Mouse (Mus musculus) liver, adult 2 months (tissue): ENCODE data around the gene Jade1. TPM values are rescaled to one million over a fixed set of nuclear protein-coding genes. Genes with fewer than 3 reads are reported as not detected.

Experiments used
- DNase-seq: peaks from one replicate; pipeline ENCODE4 v3.0.0-alpha.2; 2011; ENCODE audit warnings: low read depth, low spot score; ENCODE audit errors: extremely low read depth
- H3K27ac ChIP-seq: fragments of 200-500 bp; replicated peaks from 2 replicates; pipeline ENCODE4 v1.5.1; 2012; ENCODE audit warnings: low read depth, mild to moderate bottlenecking, control low read depth, inconsistent platforms, low read length; ENCODE audit not compliant: insufficient read depth
- H3K27me3 ChIP-seq: fragments of 200-500 bp; 2 replicates; pipeline ENCODE4 v1.6.1; 2012; ENCODE audit warnings: mild to moderate bottlenecking, moderate library complexity, low read length, inconsistent platforms; ENCODE audit not compliant: control insufficient read depth, insufficient read depth
- H3K36me3 ChIP-seq: fragments of 200-500 bp; 2 replicates; pipeline ENCODE4 v1.6.1; 2012; ENCODE audit warnings: low read length, inconsistent platforms; ENCODE audit not compliant: control insufficient read depth, insufficient read depth
- H3K4me1 ChIP-seq: fragments of 200-500 bp; 2 replicates; pipeline ENCODE4 v1.6.1; 2011; ENCODE audit warnings: low read length; ENCODE audit not compliant: control insufficient read depth, insufficient read depth
- H3K4me3 ChIP-seq: fragments of 200-500 bp; 2 replicates; pipeline ENCODE4 v1.5.1; 2011; ENCODE audit warnings: low read depth, mild to moderate bottlenecking, control low read depth, low read length, moderate library complexity; ENCODE audit not compliant: insufficient read depth
- H3K79me2 ChIP-seq: fragments of 200-500 bp; 2 replicates; pipeline ENCODE4 v1.6.1; 2012; ENCODE audit warnings: inconsistent platforms, mild to moderate bottlenecking, low read length, moderate library complexity; ENCODE audit not compliant: control insufficient read depth, insufficient read depth
- H3K9ac ChIP-seq: fragments of 200-500 bp; 2 replicates; pipeline ENCODE4 v1.6.1; 2012; ENCODE audit warnings: low read depth, mild to moderate bottlenecking, control low read depth, inconsistent platforms, low read length
- CTCF ChIP-seq: fragments of 200-500 bp; IDR thresholded peaks from 2 replicates; pipeline ENCODE4 v1.5.1; 2011; ENCODE audit warnings: low read depth, low read length, control low read depth
- POLR2A ChIP-seq: fragments of 200-500 bp; IDR thresholded peaks from 2 replicates; pipeline ENCODE4 v1.6.1; 2011; ENCODE audit warnings: low read length, control low read depth; ENCODE audit not compliant: insufficient read depth; ENCODE audit errors: extremely low read depth
- WGBS: fragments of 180-500 bp; shearing (Covaris S2); methylation state at CpG from one replicate; pipeline ENCODE4 v1.1.7; 2018; 5-methylcytosine and 5-hydroxymethylcytosine counted together
- polyA plus RNA-seq: library from polyadenylated mRNA; depleted of rRNA; stranded (reverse); fragments of >200 nt; gene quantifications from 2 replicates; pipeline ENCODE4 v1.2.3, GENCODE M21; 2012
- total RNA-seq: library from RNA; depleted of rRNA; stranded (reverse); fragments of >200 nt; gene quantifications from 2 replicates; pipeline ENCODE4 v1.2.3, GENCODE M21; 2014

Jade1 gene
- total and polyA plus RNA-seq, 2 experiments, result 15.0 to 29.0 TPM

DNA sequence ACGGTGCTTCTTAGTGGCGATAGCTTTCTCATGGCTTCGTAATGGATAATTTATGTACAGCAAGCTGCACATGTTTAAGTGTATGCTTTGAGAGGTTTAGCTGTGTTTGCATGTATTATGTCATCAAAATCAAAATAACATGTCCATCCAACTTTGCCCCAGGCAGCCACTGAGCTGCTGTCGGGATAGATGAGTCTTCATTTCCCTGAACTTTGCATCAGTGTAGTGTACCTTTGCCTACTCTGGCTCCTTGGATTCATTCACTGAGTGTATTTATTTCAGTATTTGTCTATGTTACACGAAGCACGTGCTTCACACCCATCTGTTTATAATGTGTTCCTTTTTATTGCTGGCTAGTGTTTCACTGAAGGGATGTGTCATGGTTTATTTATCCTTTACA, 30.8 kb downstream of the Jade1 start:
- Histone ChIP-seq H3K79me2 (peaks cover 24% of the 10 kb centered on the region), H3K9ac (no peak overlapping the region), H3K36me3 (no peaks in the 10 kb centered on the region), H3K27ac (no peak overlapping the region), H3K4me3 (no peak overlapping the region), H3K27me3 (no peaks in the 10 kb centered on the region), H3K4me1 (peaks cover 63% of the 10 kb centered on the region)
- no peak for TF ChIP-seq POLR2A
- 62% methylated on average over 6 of the region's 6 CpGs for WGBS
- no peak for DNase-seq

GRCm38 (mm10) chr3:41586917-41587316, 31.4 kb downstream of the Jade1 start:
- Histone ChIP-seq H3K36me3 (no peaks in the 10 kb centered on the region; the same call in 1 of the 2 replicates), H3K27me3 (no peaks in the 10 kb centered on the region), H3K79me2 (peaks cover 30% of the 10 kb centered on the region), H3K9ac (no peak overlapping the region), H3K27ac (0 out of 2 replicates have a peak overlapping the region, but pooled peaks have one; percentile 10), H3K4me1 (peaks cover 63% of the 10 kb centered on the region), H3K4me3 (no peak overlapping the region)
- 35% methylated on average over 7 of the region's 7 CpGs for WGBS
- DNase-seq, result no peak
- no peak for TF ChIP-seq CTCF
- no peak for TF ChIP-seq POLR2A

DNA sequence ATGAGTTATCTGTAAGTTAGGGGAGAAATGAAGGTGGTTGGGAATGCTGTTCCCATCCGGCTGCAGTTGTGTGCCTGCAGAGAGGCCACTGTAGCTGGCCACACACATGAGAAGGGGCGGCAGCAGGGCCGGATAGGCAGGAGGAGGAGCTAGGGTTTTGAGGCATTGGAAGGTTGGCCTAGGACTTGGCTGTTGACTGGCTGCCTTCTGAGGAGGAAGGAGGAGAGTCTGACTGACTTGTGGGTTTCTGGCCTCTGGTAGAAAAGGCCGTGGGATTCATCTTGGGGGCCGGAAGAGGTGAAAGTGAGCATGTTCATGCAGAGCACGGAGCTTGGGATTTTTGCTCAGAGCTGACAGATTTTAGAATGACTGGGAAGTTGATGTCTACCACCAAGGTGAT, 32.1 kb downstream of the Jade1 start:
- 50% methylated on average over 6 of the region's 6 CpGs for WGBS
- no peak for TF ChIP-seq CTCF
- H3K36me3 ChIP-seq, result no peaks in the 10 kb centered on the region; the same call in 1 of the 2 replicates
- no peaks in the 10 kb centered on the region for H3K27me3 ChIP-seq
- DNase-seq, result no peak
- H3K4me1 ChIP-seq, result peaks cover 57% of the 10 kb centered on the region
- H3K4me3 ChIP-seq, result no peak overlapping the region
- H3K27ac ChIP-seq, result peak overlapping the region; percentile 17; the same call in 1 of the 2 replicates
- H3K79me2 ChIP-seq, result peaks cover 33% of the 10 kb centered on the region
- H3K9ac ChIP-seq, result no peak overlapping the region

DNA sequence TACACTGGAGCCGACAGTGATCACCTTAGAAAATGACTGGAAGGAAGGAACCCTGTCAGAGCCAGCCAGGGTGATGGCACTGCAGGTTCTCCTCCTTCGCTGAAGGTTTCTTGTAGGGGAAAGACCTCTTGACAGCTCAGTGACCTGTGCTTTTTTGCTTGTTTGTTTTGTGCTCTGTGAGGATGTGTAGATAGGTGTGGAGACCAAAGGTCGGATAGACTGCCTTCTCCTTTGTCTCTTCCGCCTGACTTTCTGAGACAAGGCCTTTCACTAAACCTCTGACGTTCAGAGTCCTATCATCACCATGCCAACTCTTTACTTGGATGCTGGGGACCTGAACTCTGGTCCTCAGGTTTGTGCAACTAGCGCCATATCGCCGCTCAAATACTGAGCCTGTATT, 33.0 kb downstream of the Jade1 start:
- TF ChIP-seq POLR2A (no peak), CTCF (no peak)
- Histone ChIP-seq H3K27ac (peak overlapping the region; percentile 17), H3K36me3 (peaks cover 1% of the 10 kb centered on the region; the same call in 1 of the 2 replicates), H3K79me2 (peaks cover 26% of the 10 kb centered on the region), H3K27me3 (no peaks in the 10 kb centered on the region), H3K4me1 (peaks cover 50% of the 10 kb centered on the region), H3K9ac (no peak overlapping the region), H3K4me3 (no peak overlapping the region)
- 24% methylated on average over 8 of the region's 8 CpGs for WGBS
- DNase-seq, result peak; percentile 86

- Histone ChIP-seq H3K27me3 (no peaks in the 10 kb centered on the region), H3K27ac (peak overlapping the region; percentile 61), H3K79me2 (peaks cover 23% of the 10 kb centered on the region), H3K36me3 (peaks cover 3% of the 10 kb centered on the region; the same call in 1 of the 2 replicates), H3K9ac (no peak overlapping the region), H3K4me1 (peaks cover 50% of the 10 kb centered on the region), H3K4me3 (no peak overlapping the region)
- 54% methylated on average over 19 of the region's 19 CpGs for WGBS
- no peak for TF ChIP-seq CTCF
- TF ChIP-seq POLR2A, result no peak
- peak; percentile 85 for DNase-seq
These were observed 33.8 kb downstream of the Jade1 start for GRCm38 (mm10) chr3:41589246-41589914.

DNA sequence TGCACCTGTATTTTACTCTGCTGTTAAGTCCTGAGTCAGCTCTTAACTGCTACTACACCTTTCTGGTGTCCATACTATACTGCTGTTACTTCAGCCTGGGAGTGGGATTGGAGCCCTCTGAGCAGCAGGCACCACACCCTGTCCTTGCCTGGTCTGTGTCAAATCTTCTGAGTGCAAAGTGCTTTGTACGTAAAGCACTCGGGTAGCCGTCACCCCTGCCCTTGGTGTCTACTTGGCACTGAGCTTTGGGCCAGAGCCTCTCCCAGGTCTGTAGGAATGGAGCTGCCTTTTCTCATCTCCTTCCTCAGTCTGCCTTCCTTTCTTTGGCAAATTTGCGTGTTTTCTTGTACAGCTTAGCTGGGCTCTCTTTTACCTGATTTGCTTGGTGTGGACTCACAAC, 34.5 kb downstream of the Jade1 start:
- peaks cover 22% of the 10 kb centered on the region for H3K79me2 ChIP-seq
- H3K27me3 ChIP-seq, result no peaks in the 10 kb centered on the region
- WGBS, result 31% methylated on average over 4 of the region's 4 CpGs
- peaks cover 52% of the 10 kb centered on the region for H3K4me1 ChIP-seq
- peaks cover 3% of the 10 kb centered on the region; the same call in 1 of the 2 replicates for H3K36me3 ChIP-seq
- H3K27ac ChIP-seq, result peak overlapping the region; percentile 61
- DNase-seq, result peak; percentile 53
- no peak for TF ChIP-seq POLR2A
- H3K4me3 ChIP-seq, result no peak overlapping the region
- peak overlapping the region; percentile 27 for H3K9ac ChIP-seq
